Comparison of ENCODE assay signal across 12 mouse cellular contexts in genomic region chr16:5766771-5767421, GRCm38 (mm10).
DNase-seq lines count a peak whose midpoint lies in the region; TF ChIP-seq lines count a peak whose summit lies in the region.
"Had no signal": no experiment of that assay in that cellular context is flagged by ENCODE, and none has a peak within 500 bp of the region (broad histone marks: within the 10 kb centered on the region; RNA-seq: fewer than 3 reads in every experiment).

No protein-coding gene starts in this region.

- intact Hi-C loops in left cerebral cortex, adult 2 months (cut with DNase I), result no loop called here

- no peak overlapping the region for H3K4me3 ChIP-seq in left cerebral cortex, adult 2 months

- no peak for TF ChIP-seq CTCF in left cerebral cortex, adult 2 months (IDR thresholded peaks at IDR 0.05)

- DNase-seq in left cerebral cortex, adult 2 months (ENCODE audit: extremely low spot score in 1 of 2, low spot score in 2 of 2), result peak; percentile 17 to 35
- DNase-seq in left cerebral cortex, adult 11 months (ENCODE audit: low spot score), result no peak
- peak; percentile 26 to 53 for DNase-seq in frontal cortex, postnatal 14 days (ENCODE audit: low spot score in 2 of 2)
- DNase-seq in layer of hippocampus, postnatal 14 days (ENCODE audit: low spot score in 2 of 2), result peak; percentile 56 to 89
- peak; percentile 69 to 88 for DNase-seq in right cerebral cortex, postnatal 10 days (ENCODE audit: low spot score in 2 of 2)
- no peak for DNase-seq in spleen, postnatal 4 days (ENCODE audit: low spot score in 2 of 2)
- no peak for DNase-seq in cerebellum, adult 11-12 months
- no peak for DNase-seq in urinary bladder, adult 18-20 months (ENCODE audit: low spot score in 2 of 2)
- DNase-seq: adrenal gland, postnatal 25 days; heart, adult 11 months; kidney, adult 9 months; liver, postnatal 0 days had no signal

- H3K27ac ChIP-seq in left cerebral cortex, adult 2 months, result no peak overlapping the region

Comparison
In these comparisons a context has a peak if more than half of its experiments do, and no peak if none do; other contexts are left out.
1. DNase-seq: peak in left cerebral cortex, adult 2 months (2 of 2), frontal cortex, postnatal 14 days (2 of 2), layer of hippocampus, postnatal 14 days (2 of 2) and right cerebral cortex, postnatal 10 days (2 of 2); none in left cerebral cortex, adult 11 months (single experiment), spleen, postnatal 4 days (0 of 2), cerebellum, adult 11-12 months (single experiment) and urinary bladder, adult 18-20 months (0 of 2).